Mouse (Mus musculus): ENCODE measurements at regions not wholly inside any gene's neighbourhood (a gene's known extent, or its start where the extent isn't known, plus 50 kb on each side); places are given as distances from the start of the nearest gene placed in this dataset.

DNA sequence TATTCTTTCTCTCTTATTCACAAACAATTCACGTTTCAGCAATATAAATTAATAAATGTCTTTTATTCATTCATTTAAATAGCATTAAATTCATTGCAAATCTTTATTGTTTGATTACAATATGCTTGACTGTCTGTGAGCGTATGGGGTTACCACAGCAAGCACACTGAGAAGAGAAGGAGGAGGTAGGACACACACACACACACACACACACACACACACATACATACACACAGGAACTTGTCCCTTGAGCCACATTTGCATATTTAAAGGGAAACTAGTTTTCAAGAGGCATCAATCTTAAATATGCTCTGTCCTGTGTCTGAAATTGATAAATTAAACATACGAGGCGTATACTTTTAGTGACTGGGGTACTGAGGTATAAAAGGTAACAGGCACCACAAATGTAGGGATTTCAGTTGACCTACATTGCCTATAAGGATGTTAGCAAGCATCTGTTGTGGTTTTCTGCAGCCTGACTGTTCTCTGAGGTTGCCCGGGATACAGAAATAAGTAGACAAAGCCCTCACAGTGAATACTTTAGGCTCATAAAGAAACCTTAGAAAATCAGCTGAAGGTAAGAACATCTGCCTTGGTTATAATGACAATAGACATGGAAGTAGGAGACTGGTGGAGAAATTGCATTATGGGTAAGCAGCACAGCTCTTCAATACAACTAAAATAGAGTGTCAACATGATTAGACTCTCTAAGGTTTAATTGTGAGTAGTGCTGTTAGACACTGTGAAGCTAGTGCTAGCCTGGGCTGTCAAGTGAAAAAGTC is 217.1 kb upstream of the Tacr3 start:
- Histone ChIP-seq H3K4me1 (0 out of 2 replicates have a peak, but pooled peaks cover 2% of the 10 kb centered on the region), H3K9me3 (replicated peaks) (no peaks in the 10 kb centered on the region), H3K4me3 (replicated peaks) (no peak overlapping the region), H3K9ac (replicated peaks) (no peak overlapping the region), H3K36me3 (no peaks in the 10 kb centered on the region), H3K27ac (replicated peaks) (no peak overlapping the region), H3K4me2 (no peak overlapping the region), H3K27me3 (replicated peaks) (no peaks in the 10 kb centered on the region)
- WGBS, result 46% methylated on average over 5 of the region's 5 CpGs
- ATAC-seq (ENCODE audit: low FRiP score), result no peak

DNA sequence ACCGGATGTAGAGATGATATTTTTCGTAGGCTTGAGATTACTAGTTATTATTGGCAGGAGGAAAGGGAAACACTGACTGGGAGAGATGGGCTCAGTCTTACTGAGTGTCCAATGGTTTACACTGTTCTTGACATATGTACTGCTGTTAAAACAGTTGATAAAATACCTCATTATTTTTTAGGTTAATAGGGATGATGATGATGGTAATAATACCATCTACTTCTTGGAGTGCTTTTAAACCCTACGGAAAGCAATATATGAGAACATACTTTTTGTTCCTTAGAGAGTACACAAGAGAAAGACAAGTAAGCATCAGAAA is 216.6 kb upstream of the Tacr3 start:
- 0 out of 2 replicates have a peak, but pooled peaks cover 2% of the 10 kb centered on the region for H3K4me1 ChIP-seq
- no peak overlapping the region for H3K9ac ChIP-seq (replicated peaks)
- no peaks in the 10 kb centered on the region for H3K9me3 ChIP-seq (replicated peaks)
- ATAC-seq (ENCODE audit: low FRiP score), result no peak
- no peak overlapping the region for H3K4me3 ChIP-seq (replicated peaks)
- no peaks in the 10 kb centered on the region for H3K27me3 ChIP-seq (replicated peaks)
- H3K4me2 ChIP-seq, result no peak overlapping the region
- no peak overlapping the region for H3K27ac ChIP-seq (replicated peaks)
- H3K36me3 ChIP-seq, result no peaks in the 10 kb centered on the region
- WGBS, result 88% methylated on average over 3 of the region's 3 CpGs

- ATAC-seq (ENCODE audit: low FRiP score), result peak; percentile 91
- Histone ChIP-seq H3K4me3 (replicated peaks) (peak overlapping the region; percentile 27), H3K36me3 (no peaks in the 10 kb centered on the region), H3K4me2 (peak overlapping the region; percentile 56), H3K27ac (replicated peaks) (peak overlapping the region; percentile 83), H3K9ac (replicated peaks) (peak overlapping the region; percentile 34), H3K4me1 (peaks cover 4% of the 10 kb centered on the region; the same call in 1 of the 2 replicates), H3K27me3 (replicated peaks) (no peaks in the 10 kb centered on the region), H3K9me3 (replicated peaks) (no peaks in the 10 kb centered on the region)
- WGBS, result 18% methylated on average over 16 of the region's 16 CpGs
Observed at GRCm38 (mm10) chr3:134629166-134630134, 199.4 kb upstream of the Tacr3 start.

DNA sequence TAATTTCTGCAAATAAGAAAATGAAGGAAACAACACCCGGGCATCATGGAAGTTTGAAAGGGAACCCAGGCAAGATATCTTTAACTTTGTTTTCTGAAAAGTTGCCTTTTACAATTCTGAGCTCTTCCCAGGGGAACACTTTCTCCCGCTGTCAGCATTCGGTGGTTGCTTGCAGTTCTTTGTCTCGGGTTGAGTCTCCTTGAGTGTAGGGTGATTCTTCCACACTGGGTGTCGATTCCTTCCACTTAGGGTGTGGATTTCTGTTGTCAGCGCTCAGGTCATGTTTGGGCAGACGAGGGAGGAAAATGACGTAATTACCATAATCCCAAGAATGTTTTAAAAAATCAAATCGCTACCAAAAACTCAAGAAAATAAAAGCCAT is 198.7 kb upstream of the Tacr3 start:
- Histone ChIP-seq H3K27ac (replicated peaks) (no peak overlapping the region), H3K4me1 (peaks cover 4% of the 10 kb centered on the region; the same call in 1 of the 2 replicates), H3K4me3 (replicated peaks) (peak overlapping the region; percentile 27; the same call in 1 of the 2 replicates), H3K27me3 (replicated peaks) (no peaks in the 10 kb centered on the region), H3K36me3 (no peaks in the 10 kb centered on the region), H3K9me3 (replicated peaks) (no peaks in the 10 kb centered on the region), H3K4me2 (peak overlapping the region; percentile 56), H3K9ac (replicated peaks) (no peak overlapping the region)
- WGBS, result 49% methylated on average over 9 of the region's 9 CpGs
- ATAC-seq (ENCODE audit: low FRiP score), result peak; percentile 48; the same call in 1 of the 2 replicates

GRCm38 (mm10) chr3:134648727-134649445 is 179.9 kb upstream of the Tacr3 start:
- Histone ChIP-seq H3K36me3 (no peaks in the 10 kb centered on the region), H3K9me3 (replicated peaks) (no peaks in the 10 kb centered on the region), H3K4me2 (no peak overlapping the region), H3K4me3 (replicated peaks) (no peak overlapping the region), H3K4me1 (no peaks in the 10 kb centered on the region), H3K27ac (replicated peaks) (no peak overlapping the region), H3K9ac (replicated peaks) (no peak overlapping the region), H3K27me3 (replicated peaks) (no peaks in the 10 kb centered on the region)
- peak; percentile 31; the same call in 1 of the 2 replicates for ATAC-seq (ENCODE audit: low FRiP score)
- 49% methylated on average over 3 of the region's 3 CpGs for WGBS

- Histone ChIP-seq H3K9me3 (replicated peaks) (no peaks in the 10 kb centered on the region), H3K27me3 (replicated peaks) (no peaks in the 10 kb centered on the region), H3K36me3 (no peaks in the 10 kb centered on the region), H3K4me3 (replicated peaks) (no peak overlapping the region), H3K27ac (replicated peaks) (no peak overlapping the region), H3K9ac (replicated peaks) (no peak overlapping the region), H3K4me1 (no peaks in the 10 kb centered on the region), H3K4me2 (no peak overlapping the region)
- WGBS, result 27% methylated on average over 4 of the region's 4 CpGs
- ATAC-seq (ENCODE audit: low FRiP score), result peak; percentile 92
Observed at GRCm38 (mm10) chr3:134654051-134654450, 174.8 kb upstream of the Tacr3 start.

- no peak for ATAC-seq (ENCODE audit: low FRiP score)
- no peak overlapping the region for H3K4me2 ChIP-seq
- H3K4me3 ChIP-seq (replicated peaks), result no peak overlapping the region
- H3K4me1 ChIP-seq, result no peaks in the 10 kb centered on the region
- no peaks in the 10 kb centered on the region for H3K9me3 ChIP-seq (replicated peaks)
- no peaks in the 10 kb centered on the region for H3K36me3 ChIP-seq
- no peaks in the 10 kb centered on the region for H3K27me3 ChIP-seq (replicated peaks)
- H3K27ac ChIP-seq (replicated peaks), result no peak overlapping the region
- WGBS, result 49% methylated on average over 2 of the region's 2 CpGs
- no peak overlapping the region for H3K9ac ChIP-seq (replicated peaks)
Observed at GRCm38 (mm10) chr3:134694893-134695292, 133.9 kb upstream of the Tacr3 start.

DNA sequence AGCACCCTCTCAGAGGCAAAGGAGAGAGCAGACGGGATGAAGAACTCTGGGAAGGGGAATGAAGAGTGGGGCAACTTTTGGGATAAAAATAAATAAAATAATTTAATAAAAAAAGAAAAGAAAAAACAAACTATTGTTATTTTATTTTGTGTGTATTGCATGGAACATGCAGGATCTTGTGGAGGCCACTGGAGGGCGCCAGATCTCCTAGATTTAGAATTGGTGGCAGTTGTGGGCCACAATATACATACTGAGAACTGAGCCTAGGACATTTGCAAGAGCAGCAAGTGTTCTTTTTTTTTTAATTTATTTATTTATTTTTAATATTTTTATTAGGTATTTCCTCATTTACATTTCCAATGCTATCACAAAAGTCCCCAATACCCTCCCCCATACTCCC is 110.2 kb upstream of the Tacr3 start:
- Histone ChIP-seq H3K4me3 (replicated peaks) (no peak overlapping the region), H3K36me3 (no peaks in the 10 kb centered on the region), H3K4me2 (no peak overlapping the region), H3K4me1 (no peaks in the 10 kb centered on the region), H3K27me3 (replicated peaks) (no peaks in the 10 kb centered on the region), H3K27ac (replicated peaks) (no peak overlapping the region), H3K9ac (replicated peaks) (no peak overlapping the region), H3K9me3 (replicated peaks) (no peaks in the 10 kb centered on the region)
- no peak for ATAC-seq (ENCODE audit: low FRiP score)
- 39% methylated on average over 2 of the region's 2 CpGs for WGBS

GRCm38 (mm10) chr3:134735684-134736083 is 93.1 kb upstream of the Tacr3 start:
- no peak overlapping the region for H3K9ac ChIP-seq (replicated peaks)
- H3K36me3 ChIP-seq, result no peaks in the 10 kb centered on the region
- no peak overlapping the region for H3K4me3 ChIP-seq (replicated peaks)
- H3K9me3 ChIP-seq (replicated peaks), result no peaks in the 10 kb centered on the region
- H3K4me2 ChIP-seq, result no peak overlapping the region
- no peak overlapping the region for H3K27ac ChIP-seq (replicated peaks)
- no peaks in the 10 kb centered on the region for H3K27me3 ChIP-seq (replicated peaks)
- no peaks in the 10 kb centered on the region for H3K4me1 ChIP-seq
- no peak for ATAC-seq (ENCODE audit: low FRiP score)
- WGBS, result 66% methylated on average over 1 of the region's 1 CpGs

GRCm38 (mm10) chr3:134761108-134761507 is 67.7 kb upstream of the Tacr3 start:
- H3K27me3 ChIP-seq (replicated peaks), result no peaks in the 10 kb centered on the region
- WGBS, result 100% methylated on average over 1 of the region's 1 CpGs
- no peak overlapping the region for H3K27ac ChIP-seq (replicated peaks)
- H3K4me1 ChIP-seq, result no peaks in the 10 kb centered on the region
- H3K4me3 ChIP-seq (replicated peaks), result no peak overlapping the region
- H3K36me3 ChIP-seq, result no peaks in the 10 kb centered on the region
- no peak overlapping the region for H3K4me2 ChIP-seq
- no peak overlapping the region for H3K9ac ChIP-seq (replicated peaks)
- no peak for ATAC-seq (ENCODE audit: low FRiP score)
- no peaks in the 10 kb centered on the region for H3K9me3 ChIP-seq (replicated peaks)

- no peaks in the 10 kb centered on the region for H3K27me3 ChIP-seq (replicated peaks)
- H3K4me2 ChIP-seq, result no peak overlapping the region
- H3K4me1 ChIP-seq, result no peaks in the 10 kb centered on the region
- ATAC-seq (ENCODE audit: low FRiP score), result no peak
- WGBS, result 83% methylated on average over 4 of the region's 4 CpGs
- H3K9me3 ChIP-seq (replicated peaks), result no peaks in the 10 kb centered on the region
- H3K36me3 ChIP-seq, result no peaks in the 10 kb centered on the region
- no peak overlapping the region for H3K9ac ChIP-seq (replicated peaks)
- H3K4me3 ChIP-seq (replicated peaks), result no peak overlapping the region
- H3K27ac ChIP-seq (replicated peaks), result no peak overlapping the region
Observed at GRCm38 (mm10) chr3:134763264-134763936, 65.4 kb upstream of the Tacr3 start.
